13 mouse cellular contexts compared by ENCODE assay signal in the genomic region with DNA sequence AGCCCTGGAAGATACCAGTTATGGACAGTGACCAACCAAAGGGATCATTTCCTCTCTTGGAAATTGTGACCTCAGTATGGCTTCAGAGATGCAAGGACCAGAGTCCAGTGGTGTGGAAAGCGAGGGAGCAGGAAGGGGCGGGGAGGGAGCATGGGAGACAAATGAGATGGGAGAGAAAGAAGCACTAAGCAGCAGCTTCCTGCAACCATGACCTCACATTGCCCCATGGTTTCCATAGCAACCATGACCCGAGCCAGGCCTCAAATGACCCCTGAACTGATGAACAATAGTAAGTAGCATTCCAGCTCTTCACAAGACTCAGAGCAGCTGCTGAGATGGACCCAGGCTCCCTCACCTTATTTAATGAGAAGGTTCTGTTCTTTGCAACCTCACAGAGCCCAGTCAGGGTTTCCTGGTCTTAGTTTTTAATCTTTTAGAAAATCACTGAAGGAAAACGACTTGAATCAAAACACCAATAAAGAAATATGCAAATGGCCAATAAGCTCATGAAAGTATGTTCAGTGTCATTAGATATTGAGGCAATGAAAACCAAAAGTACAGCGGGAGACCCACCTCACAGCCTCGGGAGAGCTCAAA. TPM values are rescaled to one million over a fixed set of nuclear protein-coding genes. Genes with fewer than 3 reads are reported as not detected.
DNase-seq lines count a peak whose midpoint lies in the region; ATAC-seq lines count a peak whose summit lies in the region.
"Had no signal": no experiment of that assay in that cellular context is flagged by ENCODE, and none has a peak within 500 bp of the region (broad histone marks: within the 10 kb centered on the region; RNA-seq: fewer than 3 reads in every experiment).

No protein-coding gene starts in this region.

- H3K4me2 ChIP-seq in hindbrain, embryonic 12.5 days (replicated peaks), result no peak overlapping the region
- H3K4me2 ChIP-seq in hindbrain, embryonic 13.5 days, result no peak overlapping the region
- H3K4me2 ChIP-seq: embryonic facial prominence, embryonic 15.5 days had no signal

- no peaks in the 10 kb centered on the region for H3K36me3 ChIP-seq in hindbrain, embryonic 12.5 days
- no peaks in the 10 kb centered on the region for H3K36me3 ChIP-seq in hindbrain, embryonic 13.5 days
- H3K36me3 ChIP-seq: embryonic facial prominence, embryonic 15.5 days had no signal

- peaks cover 16% of the 10 kb centered on the region for H3K4me1 ChIP-seq in hindbrain, embryonic 12.5 days
- peaks cover 20% of the 10 kb centered on the region for H3K4me1 ChIP-seq in hindbrain, embryonic 13.5 days (replicated peaks)
- H3K4me1 ChIP-seq: embryonic facial prominence, embryonic 15.5 days had no signal

- no peaks in the 10 kb centered on the region for H3K27me3 ChIP-seq in hindbrain, embryonic 12.5 days
- no peaks in the 10 kb centered on the region for H3K27me3 ChIP-seq in hindbrain, embryonic 13.5 days
- H3K27me3 ChIP-seq: embryonic facial prominence, embryonic 15.5 days had no signal

- no peak overlapping the region for H3K4me3 ChIP-seq in hindbrain, embryonic 12.5 days
- no peak overlapping the region for H3K4me3 ChIP-seq in hindbrain, embryonic 13.5 days
- H3K4me3 ChIP-seq: embryonic facial prominence, embryonic 15.5 days; megakaryocyte, embryonic 14.5 days had no signal

- WGBS in hindbrain, embryonic 12.5 days, result 18% methylated on average over 6 of the region's 6 CpGs
- WGBS in hindbrain, embryonic 13.5 days, result 12% methylated on average over 6 of the region's 6 CpGs

- no peak overlapping the region for H3K9ac ChIP-seq in hindbrain, embryonic 12.5 days
- no peak overlapping the region for H3K9ac ChIP-seq in hindbrain, embryonic 13.5 days
- H3K9ac ChIP-seq: embryonic facial prominence, embryonic 15.5 days had no signal

- 0 out of 2 replicates have a peak, but pooled peaks have one; percentile 3 for ATAC-seq in hindbrain, embryonic 12.5 days (ENCODE audit: low FRiP score)
- no peak for ATAC-seq in hindbrain, embryonic 13.5 days (ENCODE audit: low FRiP score)
- ATAC-seq: inflammation-experienced regulatory T-cells, adult 6 months had no signal

- no peak overlapping the region for H3K27ac ChIP-seq in hindbrain, embryonic 12.5 days
- H3K27ac ChIP-seq in hindbrain, embryonic 13.5 days, result no peak overlapping the region; the same call in 1 of the 2 replicates
- H3K27ac ChIP-seq: embryonic facial prominence, embryonic 15.5 days had no signal

- peak; percentile 40 for DNase-seq in ES-CJ7 (ENCODE audit: low read depth, low spot score)
- DNase-seq in Muller cell, postnatal 12 days (ENCODE audit: inconsistent ontology term), result peak; percentile 87
- DNase-seq in kidney, postnatal 14 days, result peak; percentile 27
- DNase-seq in layer of hippocampus, adult 11-12 months (ENCODE audit: low spot score), result no peak
- no peak for DNase-seq in layer of hippocampus, postnatal 10 days (ENCODE audit: low spot score in 2 of 2)
- no peak for DNase-seq in thymus, postnatal 14 days

- H3K9me3 ChIP-seq in hindbrain, embryonic 12.5 days (replicated peaks), result no peaks in the 10 kb centered on the region
- H3K9me3 ChIP-seq in hindbrain, embryonic 13.5 days, result no peaks in the 10 kb centered on the region
- H3K9me3 ChIP-seq: embryonic facial prominence, embryonic 15.5 days; megakaryocyte, embryonic 14.5 days had no signal

RNA-seq across cellular contexts. Expression of a gene that starts 31.0 kb away (rescaled TPM):
- not detected in 2 replicates for polyA plus RNA-seq in hindbrain, embryonic 12.5 days (2016; fragmentation: Nextera tagmentation; extraction: Ambion mirVana)
- not detected in 2 replicates for polyA plus RNA-seq in hindbrain, embryonic 13.5 days (2015; fragmentation: Nextera tagmentation; extraction: Ambion mirVana)
- total RNA-seq in layer of hippocampus, postnatal 10 days (2021), result not detected
- total RNA-seq: left cerebral cortex, postnatal 36 days; MEL had no signal
- polyA plus RNA-seq: inflammation-experienced regulatory T-cells, adult 6 months had no signal

Comparison
In these comparisons a context has a peak if more than half of its experiments do, and no peak if none do; other contexts are left out.
1. DNase-seq: peak in ES-CJ7 (single experiment), Muller cell, postnatal 12 days (single experiment) and kidney, postnatal 14 days (single experiment); none in layer of hippocampus, adult 11-12 months (single experiment), layer of hippocampus, postnatal 10 days (0 of 2) and thymus, postnatal 14 days (single experiment).